Mouse (Mus musculus) frontal cortex, postnatal 36 days (tissue): ENCODE measurements around the gene Scel.

Experiments
- DNase-seq, 2 experiments: peaks; one replicate each; pipeline ENCODE4 v3.0.0; 2022; ENCODE audit warnings: low spot score in 2 of 2

Scel gene

DNA sequence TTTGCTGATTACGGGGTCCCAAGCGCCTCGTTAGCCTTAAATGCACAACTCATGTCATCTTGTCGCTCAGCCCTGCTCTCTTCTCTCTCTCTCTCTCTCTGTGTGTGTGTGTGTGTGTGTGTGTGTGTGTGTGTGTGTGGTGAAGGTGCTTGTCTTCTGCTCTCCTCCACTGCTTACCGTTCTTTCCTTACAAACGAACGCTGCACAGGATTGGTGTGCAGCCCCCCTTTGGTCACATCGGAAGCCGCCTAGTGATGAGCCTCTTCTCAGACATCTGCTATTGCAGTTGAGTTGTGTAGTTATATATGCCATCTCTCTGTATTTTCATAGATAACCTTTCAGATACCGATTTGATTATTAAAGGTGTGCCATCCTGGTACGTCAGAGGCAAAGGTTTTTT lies 138.0 kb downstream of the Scel start:
- no peak for DNase-seq

DNA sequence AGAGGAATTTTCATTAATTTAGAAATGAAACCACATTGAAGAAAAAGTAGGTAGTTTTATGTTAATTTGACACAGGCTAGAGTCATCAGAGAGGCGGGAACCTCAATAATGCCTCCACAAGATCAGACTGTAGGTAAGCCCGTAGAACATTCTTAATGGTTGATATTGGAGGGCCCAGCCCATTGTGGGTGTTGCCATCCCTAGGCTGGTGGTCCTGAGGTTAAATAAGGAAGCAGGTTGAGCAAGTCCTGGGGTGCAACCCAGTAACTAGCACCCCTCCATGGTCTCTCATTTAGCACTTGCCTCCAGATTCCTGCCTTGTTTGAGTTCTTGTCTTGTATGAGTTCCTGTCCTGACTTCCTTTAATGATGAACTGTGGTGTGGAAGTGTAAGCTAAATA lies 138.4 kb downstream of the Scel start:
- DNase-seq, result no peak

GRCm38 (mm10) chr14:103652524-103652923 lies 139.4 kb downstream of the Scel start:
- no peak for DNase-seq

DNA sequence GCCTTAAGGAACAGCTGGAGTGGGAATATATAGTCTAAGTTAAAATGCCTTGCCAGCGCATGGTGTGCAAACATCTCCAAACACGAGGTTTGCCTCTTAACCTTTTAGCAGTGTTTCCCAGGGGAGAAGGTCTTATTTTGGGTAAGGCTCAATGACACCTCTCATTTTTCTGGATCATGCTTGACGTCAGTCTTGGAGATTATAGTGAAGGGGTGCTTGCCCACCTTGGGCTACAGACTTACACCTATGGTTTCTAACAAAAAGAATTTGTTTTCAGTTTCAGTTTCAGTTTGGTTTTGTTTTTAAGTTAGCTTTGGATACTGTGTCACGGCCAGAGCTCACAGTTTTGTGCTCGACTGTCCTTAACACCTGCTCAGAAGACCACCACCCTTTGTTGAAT lies 140.7 kb downstream of the Scel start:
- DNase-seq, result no peak

- no peak for DNase-seq
Observed at GRCm38 (mm10) chr14:103655448-103655847, 142.3 kb downstream of the Scel start.

DNA sequence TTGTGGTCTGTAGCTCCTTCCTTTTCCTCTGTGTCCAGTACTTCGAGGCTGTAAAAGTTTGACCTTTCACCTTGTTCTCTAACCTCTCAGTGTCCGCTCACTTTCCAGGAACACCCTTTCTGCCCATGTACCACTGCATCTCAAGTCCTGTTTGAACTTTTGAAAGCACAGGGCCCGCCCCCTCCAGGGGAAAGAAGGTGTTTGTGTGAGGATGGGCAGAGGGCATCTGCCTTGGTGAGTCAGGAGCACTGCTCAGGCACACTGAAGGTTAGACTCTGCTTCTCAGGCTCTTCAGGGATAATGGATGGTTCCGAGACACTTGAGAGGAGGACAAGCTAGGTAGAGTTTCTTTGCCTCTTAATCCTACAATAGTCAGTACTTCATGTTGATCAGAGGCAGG lies 144.7 kb downstream of the Scel start:
- DNase-seq, result no peak
